Mouse (Mus musculus): ENCODE measurements around the gene Mitf. TPM values are rescaled to one million over a fixed set of nuclear protein-coding genes. Genes with fewer than 3 reads are reported as not detected.

Gene Mitf
- total RNA-seq, 2 experiments from 2014 or later: 7.8 to 8.2 TPM

DNA sequence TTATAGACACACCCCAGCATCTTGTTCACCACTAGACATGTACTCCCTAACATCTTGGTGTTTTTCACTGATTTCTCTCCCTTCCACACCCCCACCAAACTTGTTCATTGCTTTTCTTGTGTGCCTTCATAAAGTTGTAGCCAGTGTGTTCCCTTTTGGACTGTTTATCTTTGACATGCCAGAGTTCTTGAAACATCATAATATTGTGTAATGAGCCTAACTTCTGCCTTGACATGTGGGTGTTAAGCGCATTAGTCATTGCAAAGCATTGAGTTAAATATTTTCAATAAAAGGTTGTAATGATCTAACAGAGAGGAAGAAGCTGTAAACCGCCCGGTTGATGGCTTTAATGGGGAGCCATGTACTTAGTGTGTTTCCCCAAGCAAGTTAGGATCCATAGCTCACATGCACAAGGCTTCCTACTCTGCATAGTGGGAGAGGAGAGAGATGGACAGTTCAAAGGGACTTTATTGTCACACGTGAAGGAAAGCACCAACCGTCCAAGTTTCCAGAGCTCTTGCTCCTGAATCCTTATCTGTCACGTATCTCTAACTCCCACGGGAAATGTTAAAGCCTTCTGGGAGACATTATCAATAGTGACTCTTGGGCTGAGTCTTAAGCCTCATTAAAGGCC lies 19.9 kb downstream of the Mitf start:
- intact Hi-C loops (cut with DNase I): no loop called here
- Histone ChIP-seq H3K4me3 (no peak overlapping the region), H3K27ac (no peak overlapping the region)
- no peak for DNase-seq (ENCODE audit: extremely low spot score in 1 of 2, low spot score in 2 of 2)
- TF ChIP-seq CTCF (IDR thresholded peaks at IDR 0.05): no peak

DNA sequence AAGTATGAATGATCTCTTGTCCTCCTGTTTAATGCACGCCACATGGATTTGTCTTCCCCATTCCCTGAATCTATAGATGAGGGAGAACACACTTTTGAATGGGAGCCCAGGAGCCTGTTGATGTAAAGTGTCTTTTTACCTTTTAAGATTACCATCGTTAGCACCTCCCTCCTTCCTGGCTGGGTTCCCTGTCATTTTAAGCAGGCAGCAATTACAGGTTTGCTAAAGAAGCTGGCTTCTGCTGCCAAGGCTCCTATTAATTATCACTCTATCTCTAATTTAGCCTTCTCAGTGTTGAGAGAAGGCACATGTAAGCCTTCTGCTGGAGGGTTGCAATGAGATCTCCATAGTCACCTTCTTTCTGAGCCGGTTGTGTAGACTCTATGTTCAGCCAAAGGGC lies 21.2 kb downstream of the Mitf start:
- TF ChIP-seq CTCF (IDR thresholded peaks at IDR 0.05): no peak
- DNase-seq (ENCODE audit: extremely low spot score in 1 of 2, low spot score in 2 of 2): no peak
- Histone ChIP-seq H3K27ac (no peak overlapping the region), H3K4me3 (no peak overlapping the region)
- intact Hi-C loops (cut with DNase I): loop anchor here (2.0 kb wide), 1 partner anchor 59 kb away; no protein-coding TSS in a partner anchor

DNA sequence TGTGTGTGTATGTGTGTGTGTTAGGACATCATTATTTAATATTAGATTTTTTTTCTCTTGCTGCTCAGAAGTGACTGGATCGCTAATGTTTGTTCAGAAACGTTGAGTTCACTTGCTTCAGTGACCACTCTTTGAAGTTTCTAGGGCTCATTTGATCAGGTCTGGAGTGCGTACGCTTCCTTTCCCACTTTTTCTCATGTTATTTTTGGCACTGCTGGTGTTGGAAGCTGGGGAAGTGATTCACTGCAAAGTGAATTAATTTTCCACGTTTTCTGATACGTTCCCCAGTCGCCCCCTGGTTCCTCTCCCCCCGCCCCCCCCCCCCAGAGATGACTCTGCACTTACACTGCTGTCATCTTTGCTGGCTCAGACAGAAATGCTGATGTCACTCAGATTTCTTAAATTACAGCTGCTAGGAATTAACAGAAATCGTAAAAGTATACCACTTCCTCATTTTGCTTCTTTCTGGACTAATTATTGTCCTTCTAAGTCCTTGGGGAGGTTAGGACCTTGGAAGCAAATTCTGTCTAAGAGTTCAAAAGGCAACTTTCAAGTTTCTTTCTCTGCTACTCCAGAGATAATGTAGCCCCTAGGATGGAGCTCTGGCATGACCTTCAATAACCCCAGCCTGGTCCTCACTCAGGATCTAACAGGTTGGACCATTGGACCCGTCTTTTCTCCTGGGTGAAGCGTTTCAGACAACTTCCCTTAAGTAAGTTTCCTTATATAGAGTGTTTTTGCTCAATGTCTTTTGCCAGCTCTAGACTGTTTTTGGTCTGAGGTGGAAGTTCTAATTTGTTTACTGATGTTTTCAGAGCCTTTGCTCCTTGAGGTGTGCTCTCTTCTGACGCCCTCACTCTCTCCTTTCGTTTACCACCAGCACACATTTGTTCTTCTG lies 22.2 kb downstream of the Mitf start:
- DNase-seq (ENCODE audit: extremely low spot score in 1 of 2, low spot score in 2 of 2): no peak
- Histone ChIP-seq H3K27ac (no peak overlapping the region), H3K4me3 (no peak overlapping the region)
- intact Hi-C loops (cut with DNase I): loop anchor here (2.0 kb wide), 1 partner anchor 60 kb away; no protein-coding TSS in a partner anchor
- no peak for TF ChIP-seq CTCF (IDR thresholded peaks at IDR 0.05)

DNA sequence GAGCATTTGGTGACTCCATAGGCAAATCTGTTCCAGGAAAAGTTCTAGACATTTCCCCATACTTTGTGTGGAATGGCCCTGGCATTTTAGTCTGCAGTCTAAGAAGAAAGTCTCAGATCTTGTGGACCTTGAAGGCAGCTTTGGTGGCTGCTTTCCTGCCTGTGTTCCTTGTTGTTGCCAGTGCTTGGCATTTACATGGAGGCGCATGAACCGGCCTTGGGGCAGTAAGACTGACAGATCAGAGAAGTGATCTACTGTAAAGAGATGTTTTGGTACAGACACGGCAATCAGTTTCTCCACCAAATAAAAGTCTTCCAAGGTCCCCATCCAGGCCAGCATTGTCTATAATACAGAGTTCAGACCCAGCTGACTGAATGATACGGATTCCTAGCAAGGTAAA lies 25.6 kb downstream of the Mitf start:
- Histone ChIP-seq H3K27ac (no peak overlapping the region), H3K4me3 (no peak overlapping the region)
- intact Hi-C loops (cut with DNase I): no loop called here
- DNase-seq (ENCODE audit: extremely low spot score in 1 of 2, low spot score in 2 of 2): no peak
- no peak for TF ChIP-seq CTCF (IDR thresholded peaks at IDR 0.05)

DNA sequence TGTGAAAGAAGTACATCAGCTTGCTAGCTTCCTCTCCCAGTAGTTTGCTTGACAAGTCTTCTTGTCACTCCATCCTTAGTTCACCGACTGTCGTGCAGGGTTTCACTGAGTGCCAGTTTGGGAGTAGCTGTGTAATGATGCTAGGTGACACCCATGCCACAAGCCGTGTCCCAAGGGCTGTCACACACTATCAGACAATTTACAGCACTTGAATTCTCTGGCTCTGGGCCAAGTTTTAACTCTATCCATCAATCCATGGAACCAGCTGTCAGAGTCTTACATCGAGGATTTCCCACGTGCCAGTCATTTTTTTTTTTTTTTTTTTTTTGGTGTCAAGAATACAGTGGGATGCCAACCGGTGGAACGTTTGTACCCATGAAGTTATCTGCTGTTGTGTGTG lies 29.3 kb downstream of the Mitf start:
- TF ChIP-seq CTCF (IDR thresholded peaks at IDR 0.05): no peak
- DNase-seq (ENCODE audit: extremely low spot score in 1 of 2, low spot score in 2 of 2): no peak
- intact Hi-C loops (cut with DNase I): no loop called here
- Histone ChIP-seq H3K27ac (no peak overlapping the region), H3K4me3 (no peak overlapping the region)

DNA sequence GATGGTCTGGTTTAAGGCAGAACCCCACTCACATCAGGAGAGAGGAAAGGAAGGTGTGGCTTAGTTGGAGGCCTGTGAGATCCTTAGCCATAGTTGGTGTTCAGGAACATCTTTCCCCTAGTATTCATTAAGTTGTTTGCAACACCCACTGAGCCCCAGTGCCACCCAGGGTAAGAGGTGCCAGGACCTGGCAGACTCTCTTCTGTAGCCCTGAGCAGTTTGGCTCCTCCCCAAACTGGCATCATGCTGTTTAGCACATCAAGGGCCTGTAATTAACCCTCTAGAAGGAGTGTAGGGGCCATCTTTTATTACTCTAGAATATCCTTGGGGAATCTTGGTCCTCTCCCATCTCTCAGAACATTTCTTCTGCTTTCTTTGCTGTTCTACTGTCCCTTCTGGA lies 30.9 kb downstream of the Mitf start:
- no peak for DNase-seq (ENCODE audit: extremely low spot score in 1 of 2, low spot score in 2 of 2)
- intact Hi-C loops (cut with DNase I): no loop called here
- Histone ChIP-seq H3K4me3 (no peak overlapping the region), H3K27ac (no peak overlapping the region)
- no peak for TF ChIP-seq CTCF (IDR thresholded peaks at IDR 0.05)

DNA sequence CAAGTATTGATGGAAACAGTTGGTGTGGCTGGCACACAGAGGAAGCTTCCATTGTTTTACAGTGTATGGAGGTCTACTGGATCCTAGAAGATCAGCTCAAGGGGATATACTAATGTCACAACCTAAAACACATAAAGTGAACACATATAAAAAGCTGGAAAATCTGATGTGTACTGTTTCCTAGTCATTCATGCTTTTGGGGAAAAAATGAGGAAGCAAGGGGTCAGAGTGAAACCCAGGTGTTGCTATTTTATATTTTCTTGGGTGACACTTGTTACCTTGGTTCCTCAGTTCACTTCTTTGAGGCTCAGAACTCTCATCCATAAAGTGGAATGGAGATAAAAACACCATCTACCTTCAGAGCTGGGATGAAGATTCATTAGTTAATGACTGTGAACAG lies 32.7 kb downstream of the Mitf start:
- no peak for TF ChIP-seq CTCF (IDR thresholded peaks at IDR 0.05)
- Histone ChIP-seq H3K4me3 (no peak overlapping the region), H3K27ac (no peak overlapping the region)
- intact Hi-C loops (cut with DNase I): no loop called here
- DNase-seq (ENCODE audit: extremely low spot score in 1 of 2, low spot score in 2 of 2): no peak

DNA sequence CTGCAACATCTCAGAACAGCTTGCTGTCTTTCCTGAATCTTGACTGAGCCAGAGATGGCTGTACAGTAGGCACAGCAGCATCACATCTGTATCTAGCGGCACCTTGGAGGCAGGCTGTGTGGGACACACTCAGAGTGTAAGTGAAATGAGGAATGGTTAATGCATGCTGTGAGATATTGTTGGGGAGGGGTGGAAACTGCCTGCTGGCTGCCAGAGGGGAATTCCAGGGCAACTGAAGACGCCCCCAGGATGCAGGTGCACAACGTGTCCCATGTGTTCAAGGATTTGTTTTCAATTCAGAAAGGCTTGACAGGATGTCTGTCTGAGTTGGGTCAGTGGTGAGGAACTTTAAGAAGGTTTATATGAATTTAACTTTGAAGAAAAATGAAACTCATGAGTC lies 37.3 kb downstream of the Mitf start:
- Histone ChIP-seq H3K4me3 (no peak overlapping the region), H3K27ac (no peak overlapping the region)
- TF ChIP-seq CTCF (IDR thresholded peaks at IDR 0.05): no peak
- no peak for DNase-seq (ENCODE audit: extremely low spot score in 1 of 2, low spot score in 2 of 2)
- intact Hi-C loops (cut with DNase I): no loop called here

DNA sequence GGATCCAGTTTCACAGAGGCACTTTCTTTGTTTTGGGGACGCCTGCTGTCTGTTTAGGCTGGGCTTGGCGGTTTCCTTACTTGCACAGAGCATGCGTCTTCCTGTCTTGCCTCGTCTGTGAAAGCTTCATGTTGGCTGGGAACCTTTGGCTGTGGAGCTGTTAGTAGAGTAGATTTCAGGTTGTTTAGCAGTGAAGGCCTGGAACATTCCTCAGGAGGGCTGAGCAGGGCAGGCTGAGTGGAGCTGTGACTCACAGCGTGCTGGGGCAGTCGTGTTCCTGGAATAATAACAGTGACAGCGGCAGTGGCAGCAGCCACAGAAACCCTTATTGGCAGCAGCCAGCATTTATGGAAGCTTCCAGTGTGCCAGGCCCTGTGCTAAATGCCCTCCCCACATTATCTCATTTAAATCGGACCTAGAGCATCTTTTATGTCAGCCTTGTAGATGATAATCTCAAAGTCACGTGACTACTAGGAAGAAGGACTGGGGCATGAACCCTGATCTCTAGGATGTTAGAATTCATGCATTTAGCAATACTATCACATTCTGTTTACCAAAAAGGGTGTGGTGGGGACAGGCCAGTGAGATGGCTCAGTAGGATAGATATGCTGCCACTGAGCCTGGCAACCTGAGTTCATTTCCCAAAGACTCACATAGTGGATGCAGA lies 41.5 kb downstream of the Mitf start:
- TF ChIP-seq CTCF (IDR thresholded peaks at IDR 0.05): no peak
- Histone ChIP-seq H3K27ac (peak overlapping the region; percentile 16; the same call in 1 of the 2 replicates), H3K4me3 (no peak overlapping the region)
- no peak for DNase-seq (ENCODE audit: extremely low spot score in 1 of 2, low spot score in 2 of 2)
- intact Hi-C loops (cut with DNase I): no loop called here

DNA sequence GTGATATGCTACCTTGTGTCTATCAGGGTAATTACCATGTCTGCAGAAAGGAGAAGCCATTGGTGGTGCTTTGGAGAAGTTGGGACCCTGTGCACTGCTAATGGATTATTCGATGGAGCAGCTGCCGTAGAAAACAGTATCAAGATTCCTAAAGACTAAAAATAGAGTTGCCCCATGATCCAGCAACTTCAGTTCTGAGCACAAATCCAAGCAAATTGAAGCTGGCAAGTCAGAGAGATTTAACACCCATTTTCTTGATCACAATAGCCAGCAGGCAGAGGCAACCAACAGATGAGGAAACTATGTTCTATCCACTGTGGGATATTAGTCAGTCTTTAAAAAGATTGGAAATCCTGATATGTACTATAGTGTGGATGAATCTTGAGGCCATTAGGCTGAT lies 47.4 kb downstream of the Mitf start:
- no peak for TF ChIP-seq CTCF (IDR thresholded peaks at IDR 0.05)
- Histone ChIP-seq H3K4me3 (no peak overlapping the region), H3K27ac (no peak overlapping the region)
- intact Hi-C loops (cut with DNase I): loop anchor here (2.0 kb wide), 1 partner anchor 95 kb away; no protein-coding TSS in a partner anchor
- no peak for DNase-seq (ENCODE audit: extremely low spot score in 1 of 2, low spot score in 2 of 2)

DNA sequence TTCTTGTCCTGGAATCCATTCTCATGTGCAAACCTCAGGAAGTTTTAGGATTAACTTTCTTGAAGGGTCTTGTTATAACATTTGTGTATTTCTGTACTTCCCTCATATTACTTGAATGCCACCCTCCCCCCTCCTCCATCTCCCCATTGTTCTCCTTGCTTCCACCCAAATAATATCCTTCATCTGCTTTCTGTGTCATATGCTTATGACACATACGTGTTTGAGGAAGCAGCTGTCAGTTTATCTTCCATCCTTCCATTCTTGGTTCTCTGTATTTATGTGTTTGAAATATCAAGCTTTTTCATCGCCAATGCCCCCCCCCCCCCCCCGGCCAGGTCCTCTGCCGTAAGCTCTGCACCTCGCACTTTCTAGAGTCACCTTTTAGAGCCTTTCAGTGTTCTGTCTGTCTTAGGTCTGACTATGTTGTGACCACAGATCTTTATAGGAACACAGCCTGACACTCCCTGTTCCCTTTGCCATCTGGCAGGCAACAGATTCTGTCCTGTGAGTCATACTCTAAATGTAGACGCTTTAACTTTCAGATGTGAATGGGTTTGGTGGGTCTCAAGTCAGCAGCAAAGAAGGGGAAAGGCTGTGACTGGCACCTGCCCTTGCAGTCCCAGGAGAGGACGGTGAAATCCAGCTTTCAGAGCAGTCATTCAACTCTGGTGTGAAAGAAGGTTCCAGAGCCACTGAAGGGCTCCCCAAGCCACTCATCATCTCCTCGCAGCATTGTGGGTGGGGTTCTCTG lies 48.7 kb downstream of the Mitf start:
- no peak overlapping the region for H3K4me3 ChIP-seq
- peak overlapping the region; percentile 10; the same call in 1 of the 2 replicates for H3K27ac ChIP-seq
- TF ChIP-seq CTCF (IDR thresholded peaks at IDR 0.05): no peak
- intact Hi-C loops (cut with DNase I): loop anchor here (2.0 kb wide), 1 partner anchor 97 kb away; no protein-coding TSS in a partner anchor
- peak; percentile 11 to 28 for DNase-seq (ENCODE audit: extremely low spot score in 1 of 2, low spot score in 2 of 2)
